Mouse (Mus musculus) left cerebral cortex, adult 11 months (tissue): ENCODE measurements at regions not wholly inside any gene's neighbourhood (a gene's known extent, or its start where the extent isn't known, plus 50 kb on each side); places are given as distances from the start of the nearest gene placed in this dataset.
A peak's percentile ranks its signal among the peaks of the same experiment; 100 is the strongest.

ENCODE experiments used
- DNase-seq: peaks from one replicate; pipeline ENCODE4 v3.0.0; 2022; ENCODE audit warnings: low spot score

GRCm38 (mm10) chr6:14046560-14046959 lies 175.2 kb upstream of the 2610001J05Rik start:
- no peak for DNase-seq

DNA sequence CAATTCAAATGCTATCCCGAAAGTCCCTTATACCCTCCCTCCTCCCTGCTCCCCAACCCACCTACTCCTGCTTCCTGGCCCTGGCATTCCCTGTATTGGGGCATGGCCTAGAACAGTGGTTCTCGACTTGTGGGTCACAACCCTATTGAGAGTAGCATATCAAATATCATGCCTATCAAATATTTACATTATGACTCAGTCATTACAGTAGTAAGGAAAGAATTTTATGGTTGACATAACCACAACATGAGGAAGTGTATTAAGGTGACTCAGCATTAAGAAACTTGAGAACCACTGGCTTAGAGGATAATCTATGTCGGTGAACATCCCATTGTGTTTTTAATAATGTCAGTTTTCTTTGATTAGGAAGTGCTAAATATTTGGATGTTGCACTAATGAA lies 173.3 kb upstream of the 2610001J05Rik start:
- DNase-seq: no peak

- DNase-seq: no peak
Measured at GRCm38 (mm10) chr6:14025898-14026297, 154.6 kb upstream of the 2610001J05Rik start.

DNA sequence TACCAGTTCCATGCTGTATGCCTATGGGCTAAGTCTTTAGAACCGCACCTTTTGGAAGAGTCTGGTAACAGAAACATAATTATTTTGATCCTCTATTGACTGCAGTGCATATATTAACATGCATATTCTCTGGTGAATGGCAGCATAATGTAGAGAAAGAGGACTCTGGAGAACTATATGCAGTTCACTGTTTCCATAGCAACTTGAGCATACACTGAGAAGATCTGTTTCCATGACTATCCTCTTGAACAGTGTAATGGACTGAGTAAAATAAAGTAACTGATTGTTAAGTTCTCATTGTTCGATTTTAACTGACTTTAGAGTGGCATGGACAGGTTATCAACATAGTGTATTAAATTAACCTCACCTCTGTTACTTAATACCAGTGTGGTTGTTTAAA lies 147.6 kb upstream of the 2610001J05Rik start:
- DNase-seq: no peak

DNA sequence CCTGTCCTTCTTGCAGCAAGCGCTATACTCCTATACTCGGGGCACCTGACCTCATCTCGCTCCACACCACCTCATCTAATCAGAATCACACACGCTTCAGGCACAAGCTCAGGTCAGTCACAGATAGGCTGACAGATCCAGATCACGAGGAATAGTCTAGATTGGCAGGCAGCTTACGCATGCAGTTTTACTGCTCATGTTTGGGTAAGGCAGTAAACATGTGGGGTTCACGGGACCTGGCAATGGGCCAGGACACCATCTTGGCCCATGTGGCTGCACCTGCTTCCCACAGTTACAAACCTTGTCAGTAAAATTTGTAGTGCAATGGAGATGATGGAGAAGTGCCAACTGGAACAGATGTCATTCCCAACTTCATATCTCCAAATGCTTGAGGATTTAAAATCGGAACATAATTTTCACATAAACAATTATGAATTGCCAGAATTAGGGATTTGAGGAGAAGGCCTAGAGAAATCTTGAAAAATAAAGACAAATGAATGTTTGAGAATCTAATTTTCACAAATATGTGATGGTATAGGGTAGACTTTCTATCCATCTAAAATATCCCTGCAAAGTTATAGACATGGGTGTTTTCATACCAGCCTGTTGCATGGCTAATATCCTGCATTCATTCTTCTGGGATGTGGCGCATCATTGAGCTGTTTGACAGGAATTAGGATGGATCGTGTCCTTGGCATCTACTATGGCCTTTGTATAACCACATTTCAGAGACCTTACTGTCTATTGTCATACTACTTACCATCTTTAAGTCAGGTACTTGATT lies 111.5 kb upstream of the 2610001J05Rik start:
- DNase-seq: peak; percentile 7

- DNase-seq: no peak
Measured at GRCm38 (mm10) chr6:13974710-13975506, 103.6 kb upstream of the 2610001J05Rik start.

GRCm38 (mm10) chr6:13964471-13964870 lies 93.2 kb upstream of the 2610001J05Rik start:
- no peak for DNase-seq

- no peak for DNase-seq
Measured at GRCm38 (mm10) chr6:13964013-13964412, 92.7 kb upstream of the 2610001J05Rik start.

GRCm38 (mm10) chr6:13949640-13950039 lies 78.3 kb upstream of the 2610001J05Rik start:
- no peak for DNase-seq

DNA sequence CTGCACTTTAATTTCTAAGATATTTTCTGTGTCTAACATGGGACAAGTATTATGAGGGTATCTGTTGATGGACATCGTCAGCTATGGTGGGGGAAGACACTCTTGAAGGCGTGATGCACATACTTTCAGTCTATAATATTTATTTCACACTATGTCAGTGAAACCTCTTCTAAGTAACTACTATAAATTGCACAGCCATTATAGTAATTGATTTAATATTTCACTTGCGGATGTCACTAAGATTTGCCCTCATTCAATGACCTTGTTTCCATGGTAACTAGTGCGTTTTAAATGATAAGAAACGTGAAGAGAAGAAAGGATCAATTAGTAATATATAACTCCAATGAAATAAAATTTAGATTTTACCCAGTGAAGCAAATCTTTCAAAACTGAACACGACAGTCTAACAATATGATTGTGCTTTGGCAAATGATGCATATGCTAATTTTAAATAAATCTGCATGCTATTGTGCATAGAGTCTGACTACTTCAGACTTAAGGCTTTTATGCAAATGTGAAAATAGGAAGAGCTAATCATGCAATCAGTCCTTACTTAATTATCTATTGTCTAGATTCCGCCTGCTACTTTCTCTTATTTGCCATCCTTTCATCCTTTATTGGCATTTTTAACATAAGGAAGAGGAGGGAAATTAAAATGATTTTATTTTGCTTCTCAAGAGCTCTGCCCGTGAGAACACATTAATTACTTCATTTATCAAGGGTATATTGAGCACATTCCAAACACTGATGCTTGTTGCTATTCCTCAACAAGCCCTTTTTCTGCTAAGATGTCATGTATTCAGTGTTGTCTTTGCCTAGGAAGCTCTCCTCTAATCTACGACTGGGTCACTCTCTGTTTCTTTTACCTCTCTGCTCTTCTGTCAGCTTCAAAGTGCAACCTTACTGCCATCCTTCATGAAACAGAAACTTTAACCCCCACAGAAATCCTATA lies 49.8 kb upstream of the 2610001J05Rik start:
- DNase-seq: no peak
